Mouse (Mus musculus) megakaryocyte, adult 5-6 weeks (primary cell): ENCODE measurements around the gene Tsx. TPM values are rescaled to one million over a fixed set of nuclear protein-coding genes. Genes with fewer than 3 reads are reported as not detected.
A peak's percentile ranks its signal among the peaks of the same experiment; 100 is the strongest.
"Not testable (repeated sequence)": the region's sequence is repeated elsewhere in the genome, so short reads cannot be mapped to it uniquely, and the experiment has no call there.

Source experiments
- ATAC-seq: 2 replicates; pipeline ENCODE4 v1.8.0; 2016; ENCODE audit warnings: mild to moderate bottlenecking, inconsistent platforms; ENCODE audit not compliant: poor library complexity, severe bottlenecking
- total RNA-seq, 2 experiments: library from RNA; stranded (forward) in 1 of 2; stranded (reverse) in 1 of 2; fragments of 153-499, 151-499 nt in 1 of 2; fragments of 221-1000, 200-1000 nt in 1 of 2; gene quantifications; 2 replicates each; pipeline versions ENCODE4 v1.2.3 to v1.2.4; 2015 to 2017

The Tsx gene
- not detected in 2 replicates for total RNA-seq (2015)
- not detected in 2 replicates for total RNA-seq (2017)

- no peak for ATAC-seq
These were observed at the start of gene Tsx for GRCm38 (mm10) chrX:103414167-103414566. TSS of gene Tsx (plus strand) at chrX:103414467.

- no peak for ATAC-seq
These were observed 48.1 kb upstream of the Tsx start for GRCm38 (mm10) chrX:103366201-103366600.

GRCm38 (mm10) chrX:103368650-103369049, 45.6 kb upstream of the Tsx start:
- no peak for ATAC-seq

- no peak for ATAC-seq
These were observed 43.0 kb upstream of the Tsx start for GRCm38 (mm10) chrX:103371221-103371620.

- no peak for ATAC-seq
These were observed 42.6 kb upstream of the Tsx start for GRCm38 (mm10) chrX:103371627-103372026.

- no peak for ATAC-seq
These were observed 40.0 kb upstream of the Tsx start for GRCm38 (mm10) chrX:103374250-103374649.

- no peak for ATAC-seq
These were observed 29.7 kb upstream of the Tsx start for GRCm38 (mm10) chrX:103384528-103384927.

- ATAC-seq, result no peak
These were observed 26.1 kb upstream of the Tsx start for GRCm38 (mm10) chrX:103388131-103388530.

GRCm38 (mm10) chrX:103393841-103394240, 20.4 kb upstream of the Tsx start:
- ATAC-seq, result 0 out of 2 replicates have a peak, but pooled peaks have one; percentile 27

GRCm38 (mm10) chrX:103405021-103405420, 9.2 kb upstream of the Tsx start:
- ATAC-seq, result no peak

GRCm38 (mm10) chrX:103421710-103422109, 7.4 kb downstream of the Tsx start, which contains the start of gene Gm26992:
TSS of gene Gm26992 (plus strand) at chrX:103422010.
- ATAC-seq, result no peak

GRCm38 (mm10) chrX:103427677-103428076, 13.4 kb downstream of the Tsx start:
- no peak for ATAC-seq

GRCm38 (mm10) chrX:103432293-103432692, 18.0 kb downstream of the Tsx start:
- no peak for ATAC-seq

GRCm38 (mm10) chrX:103438023-103438422, 23.8 kb downstream of the Tsx start:
- ATAC-seq, result no peak

- ATAC-seq, result 0 out of 2 replicates have a peak, but pooled peaks have one; percentile 49
These were observed 26.5 kb downstream of the Tsx start for GRCm38 (mm10) chrX:103440803-103441202.

- ATAC-seq, result peak; percentile 57
These were observed 29.5 kb downstream of the Tsx start for GRCm38 (mm10) chrX:103443755-103444154.

GRCm38 (mm10) chrX:103447539-103448169, 33.4 kb downstream of the Tsx start:
- ATAC-seq, result peak; percentile 60

- not testable (repeated sequence) for ATAC-seq
These were observed 34.2 kb downstream of the Tsx start for GRCm38 (mm10) chrX:103448429-103448828.

- ATAC-seq, result not testable (repeated sequence)
These were observed 34.9 kb downstream of the Tsx start for GRCm38 (mm10) chrX:103448943-103449722.

- no peak for ATAC-seq
These were observed 38.5 kb downstream of the Tsx start for GRCm38 (mm10) chrX:103452815-103453214.

GRCm38 (mm10) chrX:103460056-103460455, 45.8 kb downstream of the Tsx start:
- no peak for ATAC-seq

- no peak for ATAC-seq
These were observed 54.7 kb downstream of the Tsx start for GRCm38 (mm10) chrX:103468998-103469397.
